ENCODE assay signal across 8 mouse cellular contexts in the genomic region with DNA sequence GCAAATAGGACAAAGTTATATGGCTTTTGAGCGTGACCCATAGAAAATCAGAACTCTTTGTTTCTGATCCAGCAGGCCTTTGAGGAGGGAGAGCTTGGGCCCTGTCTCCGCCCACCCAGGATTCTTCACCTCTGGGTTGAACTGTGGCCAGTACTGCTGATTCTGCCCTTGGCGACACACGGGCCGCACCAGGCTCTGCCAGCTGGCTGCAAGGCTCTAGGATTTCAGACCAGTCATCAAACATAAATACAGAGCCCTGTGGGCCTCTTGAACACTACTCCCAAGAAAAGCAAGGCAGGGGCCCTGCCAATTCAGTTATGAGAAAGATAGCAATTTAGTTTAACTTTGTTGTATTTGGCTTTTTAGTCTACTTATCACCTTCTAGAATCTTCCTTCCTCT.
A peak's percentile ranks its signal among the peaks of the same experiment; 100 is the strongest.
DNase-seq lines count a peak whose midpoint lies in the region; ATAC-seq and TF ChIP-seq lines count a peak whose summit lies in the region.

No protein-coding gene starts in this region.

- H3K9ac ChIP-seq in kidney, embryonic 14.5 days (ENCODE audit: low read depth, low read length): no peak overlapping the region
- H3K9ac ChIP-seq in liver, adult 2 months (ENCODE audit: low read depth, low read length): no peak overlapping the region

- no peak for ATAC-seq in kidney, embryonic 14.5 days (ENCODE audit: low FRiP score, low TSS enrichment)

- no peak overlapping the region for H3K4me2 ChIP-seq in kidney, embryonic 14.5 days (replicated peaks; ENCODE audit: low read depth, low read length)

- DNase-seq in kidney, adult 9 months: peak; percentile 40
- peak; percentile 12 for DNase-seq in adipocyte (ENCODE audit: low spot score)
- peak; percentile 77 for DNase-seq in gastrocnemius, adult 18-20 months (ENCODE audit: low spot score)
- peak; percentile 71 for DNase-seq in liver, adult 2 months (ENCODE audit: extremely low read depth, low read depth, low spot score)
- DNase-seq in thymus, postnatal 14 days: no peak
- DNase-seq in retina, embryonic 14.5 days (ENCODE audit: low spot score): no peak
- DNase-seq in right cerebral cortex, postnatal 4 days: no peak

- TF ChIP-seq CTCF in liver, adult 2 months (IDR thresholded peaks at IDR 0.05; ENCODE audit: low read depth, low read length): no peak

- no peaks in the 10 kb centered on the region for H3K27me3 ChIP-seq in kidney, embryonic 14.5 days (ENCODE audit: control insufficient read depth, insufficient read depth, low read length)
- H3K27me3 ChIP-seq in liver, adult 2 months (ENCODE audit: control insufficient read depth, insufficient read depth, low read length): no peaks in the 10 kb centered on the region

- no peak overlapping the region for H3K4me3 ChIP-seq in kidney, embryonic 14.5 days (ENCODE audit: low read length)
- H3K4me3 ChIP-seq in liver, adult 2 months (ENCODE audit: insufficient read depth, low read depth, low read length): no peak overlapping the region

- no peaks in the 10 kb centered on the region for H3K79me2 ChIP-seq in liver, adult 2 months (ENCODE audit: control insufficient read depth, insufficient read depth, low read length)

- H3K9me3 ChIP-seq in kidney, embryonic 14.5 days (ENCODE audit: control insufficient read depth, low read length): no peaks in the 10 kb centered on the region

- WGBS in kidney, embryonic 14.5 days: 57% methylated on average over 5 of the region's 5 CpGs
- WGBS in liver, adult 2 months: 50% methylated on average over 5 of the region's 5 CpGs

- H3K4me1 ChIP-seq in kidney, embryonic 14.5 days (ENCODE audit: control insufficient read depth, insufficient read depth, low read length): peaks cover 6% of the 10 kb centered on the region; the same call in 1 of the 2 replicates
- peaks cover 14% of the 10 kb centered on the region for H3K4me1 ChIP-seq in liver, adult 2 months (ENCODE audit: control insufficient read depth, insufficient read depth, low read length)

- H3K27ac ChIP-seq in kidney, embryonic 14.5 days (ENCODE audit: low read depth, low read length): no peak overlapping the region
- H3K27ac ChIP-seq in liver, adult 2 months (replicated peaks; ENCODE audit: insufficient read depth, low read depth, low read length): no peak overlapping the region

- TF ChIP-seq POLR2A in liver, adult 2 months (IDR thresholded peaks at IDR 0.05; ENCODE audit: extremely low read depth, insufficient read depth, low read length): no peak

- no peaks in the 10 kb centered on the region for H3K36me3 ChIP-seq in kidney, embryonic 14.5 days (ENCODE audit: control insufficient read depth, insufficient read depth, low read length)
- no peaks in the 10 kb centered on the region for H3K36me3 ChIP-seq in liver, adult 2 months (ENCODE audit: control insufficient read depth, insufficient read depth, low read length)

Comparison
In these comparisons a context has a peak if more than half of its experiments do, and no peak if none do; other contexts are left out.
1. DNase-seq: peak in kidney, adult 9 months (single experiment), adipocyte (single experiment), gastrocnemius, adult 18-20 months (single experiment) and liver, adult 2 months (single experiment); none in thymus, postnatal 14 days (single experiment), retina, embryonic 14.5 days (single experiment) and right cerebral cortex, postnatal 4 days (single experiment).